Mouse (Mus musculus) erythroblast, embryonic 14.5 days (primary cell): Measurements from ENCODE around the gene Cacnb1. TPM values are rescaled to one million over a fixed set of nuclear protein-coding genes. Genes with fewer than 3 reads are reported as not detected.

ENCODE experiments used
- H3K27me3 ChIP-seq: 2 replicates; pipeline ENCODE4 v1.6.1; 2012; ENCODE audit warnings: inconsistent platforms; ENCODE audit not compliant: control insufficient read depth
- H3K36me3 ChIP-seq: 2 replicates; pipeline ENCODE4 v1.6.1; 2012; ENCODE audit warnings: mild to moderate bottlenecking, inconsistent platforms; ENCODE audit not compliant: control insufficient read depth
- H3K4me1 ChIP-seq: 2 replicates; pipeline ENCODE4 v1.6.1; 2012; ENCODE audit warnings: inconsistent platforms; ENCODE audit not compliant: control insufficient read depth
- H3K4me3 ChIP-seq: replicated peaks from 2 replicates; pipeline ENCODE3; 2012; ENCODE audit warnings: moderate library complexity, mild to moderate bottlenecking, inconsistent platforms
- H3K9me3 ChIP-seq: 2 replicates; pipeline ENCODE4 v1.6.1; 2012; ENCODE audit warnings: low read length, inconsistent platforms, mixed read lengths; ENCODE audit not compliant: control insufficient read depth
- GATA1 ChIP-seq: IDR thresholded peaks from 2 replicates; pipeline ENCODE4 v1.6.1; 2012; ENCODE audit warnings: low read length, inconsistent platforms, mixed read lengths
- TAL1 ChIP-seq: IDR thresholded peaks from 3 replicates; pipeline ENCODE4 v1.6.1; 2012; ENCODE audit warnings: low read length, inconsistent platforms, mixed read lengths
- polyA plus RNA-seq: library from polyadenylated mRNA; stranded (reverse); fragments of >175 nt; gene quantifications from 2 replicates; pipeline ENCODE4 v1.2.3, GENCODE M21; 2012

Cacnb1 gene
- polyA plus RNA-seq, 1 experiment = 0.03 TPM

DNA sequence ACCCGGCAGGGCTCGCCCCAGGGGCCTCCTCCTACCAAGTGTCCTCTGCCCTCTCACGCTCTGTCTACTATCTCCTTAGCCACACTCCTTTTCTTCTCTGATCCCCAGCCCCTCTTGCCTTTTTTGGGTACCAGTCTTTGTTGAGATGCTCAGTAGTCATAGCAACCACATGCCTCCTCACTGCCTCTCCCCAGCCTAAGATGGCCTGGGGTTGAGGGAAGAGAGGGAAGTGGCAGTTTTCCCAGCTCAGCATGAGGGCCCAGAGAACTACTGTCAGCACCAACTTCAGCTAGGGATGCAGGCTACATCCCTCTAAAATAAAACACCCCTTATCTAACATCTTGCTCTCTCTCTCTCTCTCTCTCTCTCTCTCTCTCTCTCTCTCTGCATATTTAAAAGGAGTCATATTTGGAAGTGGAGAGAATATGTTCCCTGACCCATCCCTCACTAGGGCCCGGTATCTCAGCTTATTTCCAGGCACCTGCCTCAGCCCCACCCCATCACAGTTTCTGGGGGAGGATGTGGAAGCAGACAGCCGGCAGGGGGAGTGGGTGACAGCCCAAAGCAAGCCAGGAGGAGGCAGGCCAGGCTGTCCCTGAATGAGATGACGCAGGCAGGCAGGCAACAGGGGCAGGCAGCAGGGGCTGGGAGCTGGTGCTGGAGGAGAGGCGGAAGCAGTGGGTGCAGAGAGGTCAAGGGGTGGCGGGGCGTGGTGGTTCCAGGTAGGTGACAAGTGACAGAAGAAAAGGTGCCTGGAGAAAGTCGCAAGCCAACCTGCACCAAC is 3.8 kb downstream of the Cacnb1 start:
- peaks cover 58% of the 10 kb centered on the region for H3K27me3 ChIP-seq
- H3K36me3 ChIP-seq = no peaks in the 10 kb centered on the region
- H3K4me1 ChIP-seq = peaks cover 18% of the 10 kb centered on the region
- H3K9me3 ChIP-seq = no peaks in the 10 kb centered on the region
- no peak overlapping the region for H3K4me3 ChIP-seq
- TF ChIP-seq GATA1 (no peak), TAL1 (no peak)

DNA sequence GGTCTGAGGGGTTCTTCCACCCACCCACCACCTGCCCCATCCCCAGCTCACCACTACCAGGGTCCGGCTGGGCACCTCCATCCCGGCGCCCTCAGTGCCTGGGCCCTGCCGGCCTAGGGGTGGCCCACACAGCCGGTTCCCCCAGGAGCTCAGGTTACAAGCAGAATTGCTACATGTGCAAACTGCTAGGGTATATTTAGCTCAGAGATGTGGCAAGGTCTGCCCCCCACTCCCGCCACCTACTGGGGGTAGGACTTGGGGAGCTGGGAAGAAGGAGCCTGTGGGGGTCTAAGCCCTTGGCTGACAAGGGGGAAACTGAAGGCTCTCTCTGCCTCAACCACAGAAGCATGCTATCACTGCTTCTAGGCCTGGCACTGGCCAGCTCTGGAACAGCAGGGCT is 4.6 kb downstream of the Cacnb1 start:
- no peak for TF ChIP-seq TAL1
- TF ChIP-seq GATA1 = no peak
- Histone ChIP-seq H3K4me3 (no peak overlapping the region), H3K4me1 (peaks cover 18% of the 10 kb centered on the region), H3K36me3 (no peaks in the 10 kb centered on the region), H3K27me3 (peaks cover 53% of the 10 kb centered on the region), H3K9me3 (no peaks in the 10 kb centered on the region)

DNA sequence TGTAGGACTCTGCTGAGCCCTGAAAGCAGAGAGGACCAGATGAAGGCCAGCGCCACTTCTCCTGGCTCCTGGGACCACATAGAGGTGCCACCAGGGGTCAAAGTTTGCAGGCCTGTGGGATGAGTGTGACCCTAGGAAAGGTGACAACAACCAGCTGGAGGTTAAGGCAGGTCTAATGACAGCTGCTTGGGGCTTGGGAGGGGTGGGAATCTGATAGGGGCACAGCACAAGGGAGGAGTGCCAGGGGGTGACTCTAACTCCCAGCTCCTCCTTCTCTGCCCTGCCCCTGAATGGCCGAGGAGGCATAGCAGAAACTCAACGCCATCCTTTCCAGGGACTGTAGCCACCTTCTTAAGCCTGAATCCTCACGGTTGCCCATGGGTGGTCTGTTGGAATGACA is 6.0 kb downstream of the Cacnb1 start:
- Histone ChIP-seq H3K4me1 (peaks cover 7% of the 10 kb centered on the region), H3K36me3 (no peaks in the 10 kb centered on the region), H3K27me3 (peaks cover 42% of the 10 kb centered on the region), H3K4me3 (no peak overlapping the region), H3K9me3 (no peaks in the 10 kb centered on the region)
- TF ChIP-seq TAL1 = no peak
- no peak for TF ChIP-seq GATA1

- no peak for TF ChIP-seq TAL1
- TF ChIP-seq GATA1 = no peak
- Histone ChIP-seq H3K4me1 (peaks cover 2% of the 10 kb centered on the region; the same call in 1 of the 2 replicates), H3K27me3 (peaks cover 39% of the 10 kb centered on the region)
These were observed 6.7 kb downstream of the Cacnb1 start for GRCm38 (mm10) chr11:98016177-98016576.

DNA sequence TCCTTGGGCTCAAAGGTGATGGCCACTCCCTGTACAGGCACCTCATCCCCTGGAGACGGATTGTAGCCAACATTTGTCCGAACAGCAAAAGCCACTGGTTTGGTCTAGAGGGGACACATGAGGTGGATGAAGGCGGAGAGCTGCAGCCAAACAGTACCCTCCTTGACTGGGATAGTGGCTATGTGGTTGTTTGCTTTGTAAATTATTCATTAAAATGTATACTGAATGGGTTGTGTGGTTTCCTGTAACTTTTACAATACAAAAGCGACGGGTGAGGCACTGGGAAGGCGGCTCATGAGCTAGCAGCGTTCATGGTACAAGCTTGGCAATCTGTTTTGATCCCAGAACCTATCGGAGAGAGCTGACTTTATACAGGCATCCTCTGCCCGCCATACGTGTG is 10.0 kb downstream of the Cacnb1 start:
- H3K4me1 ChIP-seq = peaks cover 2% of the 10 kb centered on the region; the same call in 1 of the 2 replicates
- no peak overlapping the region for H3K4me3 ChIP-seq
- H3K36me3 ChIP-seq = no peaks in the 10 kb centered on the region
- no peaks in the 10 kb centered on the region for H3K9me3 ChIP-seq
- no peak for TF ChIP-seq GATA1
- no peak for TF ChIP-seq TAL1
- peaks cover 10% of the 10 kb centered on the region; the same call in 1 of the 2 replicates for H3K27me3 ChIP-seq

More at GRCm38 (mm10) chr11:98016177-98016576, 6.7 kb downstream of the Cacnb1 start:
- no peaks in the 10 kb centered on the region for H3K9me3 ChIP-seq
- H3K36me3 ChIP-seq = no peaks in the 10 kb centered on the region
- no peak overlapping the region for H3K4me3 ChIP-seq

DNA sequence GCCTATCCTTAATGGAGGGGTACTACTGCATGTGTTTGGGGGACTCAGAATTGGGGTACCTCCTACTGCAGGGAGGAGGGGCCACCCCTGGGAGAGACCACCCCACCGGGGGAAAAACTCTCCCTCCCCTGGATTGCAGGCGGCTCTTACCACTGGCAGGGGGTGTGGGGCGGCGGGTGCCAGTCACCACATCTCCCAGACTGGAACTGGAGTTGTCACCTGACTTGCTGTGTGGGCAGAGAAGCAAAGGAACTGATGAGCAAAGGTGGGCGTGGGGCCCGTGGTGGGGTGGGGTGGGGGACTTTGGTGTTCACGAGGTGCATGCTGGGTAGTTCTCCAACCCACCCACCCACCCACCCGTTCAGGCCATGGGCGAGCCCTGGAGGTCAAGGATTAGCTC is 11.1 kb downstream of the Cacnb1 start:
- no peak overlapping the region for H3K4me3 ChIP-seq
- TF ChIP-seq TAL1 (no peak), GATA1 (no peak)
- peaks cover 7% of the 10 kb centered on the region; the same call in 1 of the 2 replicates for H3K27me3 ChIP-seq
- H3K9me3 ChIP-seq = no peaks in the 10 kb centered on the region
- no peaks in the 10 kb centered on the region for H3K4me1 ChIP-seq
- no peaks in the 10 kb centered on the region for H3K36me3 ChIP-seq

DNA sequence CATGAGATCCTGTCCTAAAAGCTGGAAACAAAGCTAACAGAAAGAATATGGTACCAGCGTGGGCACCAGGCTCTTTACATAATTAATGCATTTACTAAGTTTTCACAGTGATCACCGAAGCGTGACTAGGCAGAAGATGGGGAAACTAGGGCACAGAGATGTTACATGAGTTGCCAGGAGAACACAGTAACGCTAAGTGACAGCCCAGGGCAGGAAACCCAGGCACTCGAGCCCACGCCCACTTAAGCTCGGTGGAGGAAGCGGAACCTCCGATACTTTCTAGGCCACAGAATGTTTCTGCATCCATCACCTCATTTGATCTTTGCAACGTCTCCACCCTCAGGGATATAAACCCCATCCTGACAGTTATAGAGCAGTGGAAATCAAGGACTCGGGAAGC is 14.7 kb downstream of the Cacnb1 start:
- H3K36me3 ChIP-seq = no peaks in the 10 kb centered on the region
- H3K9me3 ChIP-seq = no peaks in the 10 kb centered on the region
- H3K4me3 ChIP-seq = no peak overlapping the region
- TF ChIP-seq TAL1 = no peak
- peaks cover 9% of the 10 kb centered on the region for H3K4me1 ChIP-seq
- H3K27me3 ChIP-seq = peaks cover 23% of the 10 kb centered on the region

GRCm38 (mm10) chr11:98005686-98006085 is 17.1 kb downstream of the Cacnb1 start:
- Histone ChIP-seq H3K27me3 (peaks cover 36% of the 10 kb centered on the region), H3K4me1 (peaks cover 17% of the 10 kb centered on the region), H3K36me3 (no peaks in the 10 kb centered on the region), H3K9me3 (no peaks in the 10 kb centered on the region; the same call in 1 of the 2 replicates), H3K4me3 (no peak overlapping the region)
- TF ChIP-seq TAL1 = no peak
- no peak for TF ChIP-seq GATA1

DNA sequence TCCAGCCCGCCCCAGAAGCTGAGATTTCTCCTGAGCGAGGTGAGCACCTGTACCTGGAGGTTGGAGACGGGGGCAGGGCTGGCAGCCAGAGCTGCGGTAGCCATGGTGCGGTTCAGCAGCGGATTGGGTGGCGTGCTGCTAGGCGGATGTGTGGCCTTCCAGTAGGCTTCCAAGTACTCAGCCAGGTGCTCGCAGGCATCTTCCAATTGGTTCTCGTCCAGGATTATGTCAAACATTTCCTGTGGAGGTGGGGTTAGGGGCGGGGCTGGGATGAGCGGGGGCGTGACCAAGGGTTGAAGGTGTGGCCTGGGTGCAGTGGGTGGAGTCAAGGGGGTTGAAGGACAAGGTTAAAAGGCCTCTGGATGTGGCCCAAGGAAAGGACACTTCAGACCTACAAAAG is 17.8 kb downstream of the Cacnb1 start:
- TF ChIP-seq GATA1 (no peak), TAL1 (no peak)
- Histone ChIP-seq H3K4me1 (peaks cover 17% of the 10 kb centered on the region), H3K36me3 (no peaks in the 10 kb centered on the region), H3K9me3 (no peaks in the 10 kb centered on the region; the same call in 1 of the 2 replicates), H3K4me3 (no peak overlapping the region), H3K27me3 (peaks cover 42% of the 10 kb centered on the region)
